Mouse (Mus musculus) erythroblast, embryonic 14.5 days (primary cell): ENCODE results near the gene R3hdm2.

ENCODE experiments used
- GATA1 ChIP-seq: IDR thresholded peaks from 2 replicates; pipeline ENCODE4 v1.6.1; 2012; ENCODE audit warnings: low read length, inconsistent platforms, mixed read lengths
- TAL1 ChIP-seq: IDR thresholded peaks from 3 replicates; pipeline ENCODE4 v1.6.1; 2012; ENCODE audit warnings: low read length, inconsistent platforms, mixed read lengths

DNA sequence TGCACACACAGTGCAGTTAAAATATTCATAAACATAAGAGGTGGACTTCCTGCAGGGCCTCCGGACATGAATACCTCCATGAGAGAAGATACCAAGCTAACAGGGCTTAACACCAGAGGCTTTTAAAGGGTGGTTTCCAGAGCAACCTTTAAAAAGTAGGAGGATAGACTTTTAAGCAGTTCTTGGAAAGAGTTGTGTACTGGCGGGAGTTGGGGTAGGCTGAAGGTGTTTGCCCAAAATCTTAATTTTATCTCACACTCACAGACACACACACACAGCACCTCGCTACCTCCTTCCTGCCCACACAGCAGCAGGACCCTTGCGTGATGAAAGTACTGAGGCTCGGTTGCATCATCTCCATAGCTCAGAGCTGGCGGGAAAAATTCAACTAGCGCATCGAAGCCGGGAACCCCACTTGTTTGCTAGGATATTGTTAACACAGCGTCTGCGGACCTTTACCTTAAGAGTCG is 141.5 kb downstream of the R3hdm2 start:
- TF ChIP-seq GATA1 (no peak), TAL1 (no peak)
